Mouse (Mus musculus): ENCODE results near the gene Insrr.
A peak's percentile ranks its signal among the peaks of the same experiment; 100 is the strongest.
"Not testable (repeated sequence)": the region's sequence is repeated elsewhere in the genome, so short reads cannot be mapped to it uniquely, and the experiment has no call there.

Gene Insrr

DNA sequence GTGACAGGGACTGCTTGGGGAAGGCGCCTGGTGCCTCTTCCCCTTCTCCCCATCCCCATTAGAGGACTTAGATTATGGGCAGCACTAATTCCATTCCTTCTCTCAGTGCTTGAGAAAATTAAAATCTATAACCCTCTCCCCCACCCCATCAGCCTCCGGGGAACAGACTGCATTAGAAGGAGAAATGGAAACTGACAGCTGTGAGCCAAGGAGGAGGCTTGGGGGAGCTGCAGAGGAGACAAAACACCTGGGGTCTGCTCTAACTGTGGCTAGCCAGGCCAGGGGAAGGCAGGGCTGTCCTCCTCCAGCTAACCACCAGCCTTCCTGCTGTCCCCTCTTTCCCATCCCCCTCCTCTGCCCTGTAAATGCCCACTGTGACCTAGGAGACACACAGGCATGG is 17.7 kb upstream of the Insrr start:
- DNase-seq: no peak

DNA sequence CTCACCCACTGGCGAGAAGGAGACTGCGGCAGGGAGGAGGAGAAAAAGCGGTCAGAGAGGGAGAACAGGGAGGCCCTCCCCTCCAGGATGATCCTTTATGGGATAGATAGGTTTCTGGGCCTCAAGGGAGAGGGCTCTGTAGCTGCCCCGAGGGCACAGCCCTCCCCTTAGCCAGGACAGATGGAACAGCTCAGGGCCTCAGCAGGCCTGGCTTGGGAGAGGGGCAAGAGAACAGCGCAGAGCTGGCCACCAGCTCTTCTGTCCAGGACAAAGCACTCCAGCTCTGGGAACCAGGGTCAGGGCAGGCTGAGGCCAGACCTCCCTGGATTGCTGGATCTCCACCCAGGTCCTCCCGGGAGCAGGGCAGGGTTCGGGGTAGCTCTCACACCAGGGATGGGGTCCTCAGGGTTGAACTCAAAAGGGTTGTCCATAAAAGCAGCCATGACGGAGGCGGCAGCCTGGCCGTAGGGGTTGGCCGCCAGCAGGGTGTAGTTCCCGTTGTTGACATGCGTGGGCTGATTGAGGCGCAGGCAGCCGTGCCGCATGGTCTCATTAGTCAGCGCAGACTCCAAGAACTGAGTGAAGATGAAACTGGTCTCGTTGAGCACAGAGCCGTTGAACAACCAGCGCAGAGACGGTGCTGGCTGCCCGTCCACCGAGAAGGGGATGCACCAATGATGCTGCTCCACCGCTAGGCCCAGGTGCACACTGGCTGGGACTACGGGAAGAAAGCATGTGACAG is 13.3 kb upstream of the Insrr start:
- no peak for DNase-seq

DNA sequence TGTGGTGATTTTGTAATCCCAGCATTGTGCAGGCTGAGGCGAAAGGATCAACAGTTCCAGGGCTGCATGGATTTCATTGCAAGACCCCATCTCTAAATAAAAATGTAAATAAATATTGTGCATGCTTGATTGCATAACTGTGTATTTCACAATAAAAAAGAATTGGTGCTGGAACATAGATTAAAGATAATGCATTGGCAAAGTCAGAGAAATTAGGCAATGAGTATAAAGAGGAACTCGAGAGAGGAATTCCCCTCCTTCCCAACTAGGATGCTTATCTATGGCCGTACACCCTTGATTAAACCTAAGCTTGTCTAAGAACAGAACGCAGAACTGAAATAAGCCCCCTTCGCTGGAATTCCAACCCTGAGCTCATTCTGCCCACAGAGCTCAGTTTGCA is 11.6 kb upstream of the Insrr start:
- no peak for DNase-seq

DNA sequence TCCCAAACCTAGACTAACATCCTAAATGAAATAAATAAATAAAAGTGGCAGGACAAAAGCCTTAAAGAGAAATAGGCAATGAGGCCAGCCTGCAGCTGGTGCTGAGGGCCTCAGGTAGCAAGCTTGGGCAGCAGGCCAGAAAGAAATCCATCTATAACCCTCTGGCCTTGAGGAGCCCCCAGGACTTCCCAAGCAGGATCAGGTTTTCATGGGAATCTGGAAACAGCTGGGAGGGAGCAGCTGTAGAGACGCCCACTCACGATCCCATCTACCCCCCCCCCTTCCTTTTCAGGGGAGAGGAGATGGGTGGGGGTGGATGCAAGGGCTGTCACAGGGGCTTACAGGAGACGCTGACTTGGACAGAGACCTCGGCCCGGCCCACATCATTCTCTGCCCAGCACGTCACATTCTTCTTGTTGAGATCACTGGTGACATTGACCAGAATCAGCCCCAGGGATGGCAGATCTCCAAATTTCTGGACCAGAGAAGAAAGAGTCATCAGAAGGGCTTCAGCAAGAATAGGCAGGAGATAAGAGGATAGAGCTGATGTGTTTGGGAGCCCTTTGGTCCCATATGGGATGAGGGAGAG is 11.0 kb upstream of the Insrr start:
- no peak for DNase-seq

DNA sequence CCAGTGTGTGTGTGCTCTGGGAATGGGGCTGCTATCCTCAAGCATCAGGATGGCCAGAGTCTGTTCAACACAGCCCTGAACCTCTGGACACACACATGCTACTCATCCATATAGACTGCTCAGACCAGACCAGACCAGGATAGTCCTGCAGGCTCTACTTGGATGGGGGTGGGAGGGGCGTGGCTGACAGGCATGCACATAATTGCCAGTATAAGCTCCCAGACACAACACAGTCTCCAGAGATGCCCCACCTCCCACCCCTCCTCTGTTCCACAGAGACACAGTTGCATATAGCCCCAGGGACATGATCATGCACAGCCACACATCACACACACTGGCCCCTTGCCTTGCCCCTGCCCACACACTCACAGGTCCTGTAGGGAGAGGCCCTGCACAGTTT is 7.5 kb upstream of the Insrr start:
- no peak for DNase-seq

DNA sequence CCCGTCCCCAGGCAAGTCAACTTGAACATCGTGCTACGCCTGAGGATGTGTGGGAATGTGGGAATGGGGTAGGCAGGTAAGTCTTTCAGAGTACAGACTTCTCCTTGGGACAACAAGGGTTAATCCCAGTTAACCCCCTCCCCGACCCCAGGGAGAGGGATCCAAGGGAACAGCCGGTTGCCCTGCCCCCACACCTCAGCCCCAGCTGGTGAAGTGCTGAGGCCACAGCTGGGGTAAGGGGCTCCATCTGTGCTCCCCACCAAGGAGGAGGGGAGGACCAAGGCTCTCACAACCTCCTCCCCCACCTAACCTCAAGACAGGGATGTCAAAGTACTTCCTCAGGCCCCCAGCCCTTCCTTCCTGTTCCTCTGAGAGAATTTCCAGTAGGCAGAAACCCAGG is 7.0 kb upstream of the Insrr start:
- DNase-seq: no peak

DNA sequence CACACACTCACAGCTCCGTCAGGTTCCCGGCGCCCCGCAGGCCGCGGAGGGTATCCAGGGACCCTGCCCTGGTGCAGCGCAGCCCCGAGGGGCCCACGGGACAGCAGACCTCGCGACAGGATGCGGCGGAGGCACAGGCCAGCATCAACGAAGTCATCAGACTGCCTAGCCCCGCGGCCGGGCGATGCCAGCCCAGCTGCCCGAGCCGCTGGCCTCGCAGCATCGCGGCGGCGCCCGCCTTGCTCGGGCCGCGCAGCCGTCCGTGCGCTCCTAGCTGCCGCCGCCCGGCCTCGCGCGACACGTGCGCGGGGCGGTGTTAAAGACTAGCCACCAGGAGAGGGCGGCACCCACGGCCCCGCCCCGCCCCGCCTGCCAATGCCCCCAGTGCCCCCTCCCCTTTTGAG is 1.8 kb upstream of the Insrr start, which contains the start of gene Ntrk1:
Gene Ntrk1 (minus strand): TSS at position 241 of the 404 bp plus-strand sequence.
- DNase-seq: no peak

DNA sequence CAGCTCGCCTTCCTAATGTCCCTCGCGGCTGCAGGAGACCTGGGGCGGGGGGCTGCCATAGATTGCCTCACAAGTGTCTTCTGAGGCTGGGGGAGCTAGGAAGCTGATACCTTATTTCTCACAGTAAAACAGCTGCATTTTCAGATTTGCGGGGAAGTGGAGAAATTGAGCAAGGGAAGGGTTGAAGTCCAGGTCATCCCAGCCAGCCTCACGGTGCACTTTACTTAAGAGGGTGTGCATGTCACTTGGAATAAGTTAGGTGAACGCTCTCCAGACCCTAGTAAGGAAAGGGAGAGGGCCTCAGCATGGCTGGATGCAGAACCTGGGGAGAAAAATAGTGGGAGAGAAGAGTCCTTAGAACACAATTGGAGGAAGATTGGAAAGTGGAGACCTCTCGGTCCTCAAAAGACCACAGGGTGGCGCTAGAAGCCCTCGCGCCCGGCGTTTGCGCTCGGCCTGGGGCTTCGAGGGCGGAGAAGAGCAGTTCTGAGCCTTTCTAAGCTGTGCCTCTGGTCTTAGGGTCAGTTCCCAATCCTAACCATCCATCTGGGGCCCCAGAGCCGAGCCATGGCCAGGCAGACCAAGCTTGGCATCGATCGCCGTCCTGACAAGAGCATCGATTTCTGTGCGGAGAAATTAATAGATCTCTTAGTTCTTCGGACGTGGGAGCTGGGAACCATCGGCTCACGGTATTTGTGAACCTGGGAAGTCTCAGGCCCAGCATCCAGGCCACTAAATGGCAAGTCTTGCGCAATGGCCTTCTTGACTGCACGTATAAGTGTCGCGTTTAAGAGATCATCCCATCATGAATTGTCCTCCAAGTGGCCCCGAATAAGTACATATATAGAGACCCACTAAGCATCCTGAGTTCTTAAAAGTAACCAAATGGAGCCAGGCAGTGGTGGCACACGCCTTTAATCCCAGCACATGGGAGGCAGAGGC is 1.1 kb upstream of the Insrr start:
- no peak for DNase-seq

DNA sequence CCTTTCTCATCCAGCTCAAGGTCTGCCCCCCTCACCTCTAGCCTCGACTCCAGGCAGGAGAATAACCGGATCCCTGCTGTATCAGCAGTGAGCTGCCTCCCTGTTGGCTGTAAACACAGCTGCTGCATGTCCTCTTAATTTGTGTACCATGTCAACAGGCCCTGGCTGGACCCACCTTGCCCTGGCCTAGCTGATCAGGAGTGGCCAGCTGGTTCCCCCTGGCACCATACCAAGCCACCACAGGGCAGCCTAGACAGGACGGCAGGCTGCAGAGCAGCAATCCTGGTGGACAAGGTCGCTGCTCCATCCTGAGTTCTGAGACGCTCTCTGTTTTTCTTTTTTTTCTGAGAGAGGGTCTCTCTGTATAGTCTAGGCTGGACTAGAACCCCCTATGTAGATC is 4.9 kb downstream of the Insrr start:
- no peak for DNase-seq

DNA sequence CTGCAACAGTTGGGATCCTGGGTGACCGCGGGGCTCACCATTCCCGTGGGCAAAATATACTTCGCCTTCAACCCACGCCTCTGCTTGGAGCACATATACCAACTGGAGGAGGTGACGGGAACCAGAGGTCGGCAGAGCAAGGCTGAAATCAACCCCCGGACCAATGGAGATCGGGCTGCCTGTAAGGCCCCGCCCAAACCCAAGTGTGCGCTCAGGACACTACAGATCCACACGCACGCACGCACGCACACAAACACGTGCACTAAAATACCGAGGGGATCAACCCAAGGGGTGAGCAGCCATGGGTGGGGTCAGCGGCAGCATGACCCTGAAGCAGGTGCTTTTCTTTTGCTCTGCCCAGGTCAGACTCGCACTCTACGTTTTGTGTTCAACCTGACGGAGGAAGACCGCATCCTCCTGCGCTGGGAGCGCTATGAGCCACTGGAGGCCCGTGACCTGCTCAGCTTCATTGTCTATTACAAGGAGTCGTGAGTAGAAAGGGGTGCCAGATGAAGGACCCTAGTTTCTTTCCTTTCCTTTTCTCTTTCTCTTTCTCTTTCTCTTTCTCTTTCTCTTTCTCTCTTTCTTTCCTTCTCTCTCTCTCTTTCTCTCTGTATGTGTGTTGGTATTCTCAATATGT is 7.4 kb downstream of the Insrr start:
- no peak for DNase-seq

DNA sequence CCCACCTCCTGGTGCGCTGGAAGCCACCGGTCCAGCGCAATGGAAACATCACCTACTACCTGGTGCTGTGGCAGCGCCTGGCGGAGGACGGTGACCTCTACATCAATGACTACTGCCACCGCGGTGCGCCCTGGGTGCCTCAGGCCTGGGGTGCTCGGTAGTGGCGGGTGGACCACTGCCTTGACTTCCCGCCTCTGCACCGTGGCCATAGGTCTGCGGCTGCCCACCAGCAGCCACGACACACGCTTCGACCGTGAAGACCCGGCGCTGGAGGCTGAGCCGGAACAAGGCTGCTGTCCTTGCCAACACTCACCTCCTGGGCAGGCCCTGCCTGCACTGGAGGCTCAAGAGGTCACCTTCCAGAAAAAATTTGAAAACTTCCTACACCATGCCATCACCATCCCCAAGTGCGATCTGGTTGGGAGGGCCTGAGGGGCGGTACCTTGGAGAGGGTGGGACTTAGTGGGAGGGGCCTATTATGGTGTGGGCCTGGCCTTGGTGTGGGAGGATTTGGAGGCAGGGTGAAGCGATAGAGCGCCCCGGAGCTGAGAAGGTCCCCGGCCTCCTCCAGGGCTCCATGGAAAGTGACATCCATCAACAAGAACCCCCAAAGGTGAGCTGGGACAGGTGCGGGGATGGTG is 12.7 kb downstream of the Insrr start:
- DNase-seq: no peak

DNA sequence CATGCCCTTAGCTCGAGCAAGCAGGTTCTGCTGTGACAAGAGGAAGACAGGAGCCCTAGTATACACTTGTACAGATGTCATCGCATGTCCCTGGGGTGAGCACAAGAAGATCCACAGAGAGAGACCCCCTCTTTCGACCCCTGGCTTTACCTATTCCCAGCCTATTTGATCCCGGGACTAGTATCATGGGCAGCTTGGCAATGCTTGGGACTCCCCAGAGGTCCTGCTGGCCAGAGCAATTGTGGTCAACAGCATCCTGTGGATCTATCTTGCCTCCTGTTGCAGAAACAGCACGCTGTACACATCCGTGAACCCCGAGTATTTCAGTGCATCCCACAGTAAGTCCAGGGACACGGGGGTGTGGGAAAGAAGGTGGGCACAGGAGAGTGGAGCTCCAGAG is 14.5 kb downstream of the Insrr start:
- no peak for DNase-seq

DNA sequence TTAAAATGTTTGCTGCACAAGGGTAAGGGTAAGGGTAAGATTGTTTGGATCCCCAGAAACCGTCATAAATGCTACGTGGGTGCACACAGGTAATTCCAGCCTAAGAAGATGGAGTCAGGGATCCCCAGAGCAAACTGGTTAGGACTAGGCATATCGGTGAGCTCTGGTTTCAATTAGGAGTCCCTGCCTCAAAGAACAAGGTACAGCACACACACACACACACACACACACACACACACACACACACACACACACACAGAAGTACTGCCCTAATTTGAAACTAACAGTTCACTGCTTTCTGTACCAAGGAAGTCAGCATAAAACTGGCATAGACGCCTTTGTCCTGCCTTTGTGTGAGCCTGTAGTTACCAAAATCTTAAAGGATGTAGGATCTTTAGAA is 15.7 kb downstream of the Insrr start:
- no peak for DNase-seq

DNA sequence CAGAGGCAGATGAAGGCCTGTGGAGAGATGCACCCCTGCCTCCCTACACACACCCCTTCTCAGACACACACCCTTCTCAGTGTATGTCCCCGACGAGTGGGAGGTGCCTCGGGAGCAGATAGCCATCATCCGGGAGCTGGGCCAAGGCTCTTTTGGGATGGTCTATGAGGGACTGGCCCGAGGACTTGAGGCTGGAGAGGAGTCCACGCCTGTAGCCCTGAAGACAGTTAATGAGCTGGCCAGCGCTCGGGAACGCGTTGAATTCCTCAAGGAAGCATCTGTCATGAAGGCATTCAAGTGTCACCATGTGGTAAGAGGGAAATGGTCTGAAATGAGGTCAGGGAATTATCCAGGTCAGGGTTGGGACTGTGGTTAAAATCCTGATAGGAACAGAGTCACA is 16.1 kb downstream of the Insrr start:
- no peak for DNase-seq

DNA sequence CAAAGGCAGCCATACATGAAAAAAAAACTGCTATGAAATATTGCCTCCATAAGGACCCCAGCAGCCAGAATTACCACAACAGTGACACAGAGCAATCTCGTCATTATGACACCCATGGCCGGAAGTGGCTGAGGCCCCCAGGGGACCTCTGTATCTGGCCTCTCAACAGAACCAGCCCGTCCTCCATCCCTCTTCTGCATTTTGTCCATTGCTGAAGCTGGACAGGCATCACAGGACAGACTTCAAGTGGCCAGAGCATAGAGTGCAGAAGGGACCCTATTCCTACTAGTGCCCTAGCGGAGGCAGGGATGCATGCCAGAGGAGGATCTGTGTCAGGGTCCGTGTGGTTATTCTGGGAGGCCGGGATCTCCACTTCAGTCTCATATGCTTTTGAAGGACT is 19.4 kb downstream of the Insrr start:
- no peak for DNase-seq

DNA sequence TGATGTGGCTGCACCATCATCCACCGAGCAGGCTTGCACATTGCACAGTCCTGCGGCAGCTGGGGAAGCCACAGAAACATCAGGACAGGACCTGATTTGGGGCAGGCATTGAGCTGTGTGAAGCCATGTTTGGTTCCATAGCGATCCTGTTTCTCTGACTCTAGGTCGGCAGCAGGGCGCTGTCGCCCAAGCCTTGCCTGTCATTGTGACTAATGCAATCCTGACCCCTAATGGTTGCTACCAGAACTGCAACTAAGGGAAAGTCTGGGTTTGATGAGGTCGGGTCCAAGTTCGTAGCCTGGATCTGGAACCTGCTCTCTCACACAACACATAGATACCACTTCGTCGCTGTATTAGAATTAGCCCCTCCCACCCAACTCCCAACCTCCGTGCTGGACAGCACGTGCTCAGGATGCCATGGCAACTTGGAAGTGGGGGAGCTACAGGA is 19.9 kb downstream of the Insrr start:
- DNase-seq: peak; percentile 71

DNA sequence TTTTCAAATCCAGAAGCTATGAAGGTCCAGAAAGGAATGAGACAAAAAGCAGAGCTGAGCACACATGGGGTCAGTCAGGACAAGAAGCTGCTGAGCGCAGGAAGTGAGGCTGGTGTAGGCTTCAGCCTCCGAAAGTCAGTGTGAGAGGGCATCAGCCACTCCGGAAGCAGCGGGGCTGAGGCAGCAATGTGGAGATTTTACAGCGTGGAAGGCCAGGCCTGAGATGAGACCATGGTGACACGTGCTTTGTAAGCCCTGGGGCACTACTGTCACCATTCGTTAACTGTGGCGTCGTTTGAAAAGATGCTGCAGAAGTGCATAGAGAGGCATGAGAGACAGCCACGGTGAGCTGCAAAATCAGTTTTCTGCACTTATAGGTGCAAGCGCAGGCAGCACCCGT is 21.5 kb downstream of the Insrr start:
- DNase-seq: no peak

DNA sequence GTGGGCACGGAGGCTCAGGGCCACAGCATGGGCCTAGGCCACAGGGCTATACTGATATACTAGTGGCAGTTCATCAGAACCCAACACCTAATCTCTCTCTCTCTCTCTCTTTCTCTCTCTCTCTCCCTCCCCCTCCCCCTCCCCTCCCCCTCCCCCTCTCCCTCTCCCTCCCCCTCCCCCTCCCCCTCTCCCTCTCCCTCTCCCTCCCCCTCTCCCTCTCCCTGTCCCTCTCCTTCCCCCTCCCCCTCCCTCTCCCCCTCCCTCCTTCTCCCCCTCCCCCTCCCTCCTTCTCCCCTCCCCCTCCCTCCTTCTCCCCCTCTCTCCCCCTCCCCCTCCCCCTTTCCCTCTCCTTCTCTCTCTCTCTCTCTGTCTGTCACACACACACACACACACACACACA is 27.5 kb downstream of the Insrr start, which contains the start of gene Pear1:
Gene Pear1 (minus strand): TSS at position 101 of the 400 bp plus-strand sequence.
- not testable (repeated sequence) for DNase-seq

DNA sequence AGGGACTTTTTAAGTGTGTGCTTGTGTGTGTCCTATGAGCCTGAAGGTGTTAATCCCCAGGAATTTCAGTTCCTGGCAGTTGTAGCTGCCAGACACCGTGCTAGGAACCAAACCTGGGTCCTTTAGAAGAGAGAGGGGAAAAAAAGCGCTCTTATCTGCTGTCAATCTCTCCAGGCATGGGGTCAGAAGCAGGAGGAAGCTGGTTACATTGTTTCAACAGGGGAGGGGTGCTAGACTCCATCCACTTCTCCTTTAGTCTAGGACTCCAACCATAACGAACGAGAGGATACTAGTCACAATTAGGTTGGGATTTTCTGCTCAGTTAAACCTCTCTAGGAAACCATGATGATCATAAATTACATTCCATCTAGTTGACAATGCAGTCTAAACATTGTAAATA is 31.7 kb downstream of the Insrr start:
- no peak for DNase-seq

DNA sequence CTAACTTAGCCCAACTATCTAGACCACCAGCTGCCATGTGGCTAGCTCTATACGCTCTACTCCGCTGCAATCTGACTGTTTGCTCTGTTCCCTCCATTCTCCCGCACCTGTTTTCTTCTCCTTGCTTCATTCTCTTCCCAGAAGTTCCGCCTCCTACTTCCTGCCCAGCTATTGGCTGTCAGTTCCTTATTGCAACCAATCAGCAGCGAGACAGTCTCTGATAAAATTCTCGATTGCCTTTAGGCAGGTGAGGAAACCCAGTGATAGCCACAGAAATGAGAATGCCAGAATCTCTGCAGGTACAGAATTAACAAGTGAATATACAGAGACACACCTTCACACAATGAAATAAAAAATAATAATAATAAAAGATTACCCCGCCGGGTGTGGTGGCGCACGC is 32.3 kb downstream of the Insrr start:
- DNase-seq: no peak

DNA sequence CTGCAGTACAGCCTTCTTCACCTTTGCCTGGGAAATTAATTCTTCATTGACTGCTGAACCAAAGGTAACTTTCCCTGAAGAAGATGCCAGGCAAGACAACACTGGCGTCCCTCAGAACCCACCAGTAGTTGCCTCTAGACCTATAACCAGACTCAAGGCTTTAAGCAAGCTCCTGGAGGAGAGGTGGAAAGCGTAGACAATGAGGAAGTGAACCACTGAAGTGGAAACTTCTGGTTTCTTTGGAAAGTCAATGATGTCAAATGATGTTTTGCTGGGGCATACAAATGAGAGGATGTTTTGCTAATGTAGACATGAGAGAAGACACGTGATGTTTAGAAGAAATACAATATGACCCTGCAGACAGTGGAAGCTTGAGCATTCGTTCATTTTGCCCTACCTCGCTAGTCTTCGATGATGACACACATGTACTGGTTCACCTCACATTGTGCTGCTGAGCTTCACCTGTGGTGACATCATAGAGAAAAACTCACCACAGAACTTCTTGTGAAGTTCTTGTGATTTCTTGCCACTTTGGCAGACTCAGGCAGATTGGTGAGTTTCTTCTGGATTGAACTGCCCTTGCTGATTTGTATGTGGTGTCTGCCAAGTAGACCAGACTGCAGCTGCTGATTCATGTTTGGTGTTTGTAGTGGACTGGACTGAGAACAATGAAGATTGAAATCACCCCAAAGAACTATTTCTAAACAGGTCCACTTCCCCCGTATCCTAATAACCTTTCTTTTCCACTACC is 35.5 kb downstream of the Insrr start:
- DNase-seq: no peak

DNA sequence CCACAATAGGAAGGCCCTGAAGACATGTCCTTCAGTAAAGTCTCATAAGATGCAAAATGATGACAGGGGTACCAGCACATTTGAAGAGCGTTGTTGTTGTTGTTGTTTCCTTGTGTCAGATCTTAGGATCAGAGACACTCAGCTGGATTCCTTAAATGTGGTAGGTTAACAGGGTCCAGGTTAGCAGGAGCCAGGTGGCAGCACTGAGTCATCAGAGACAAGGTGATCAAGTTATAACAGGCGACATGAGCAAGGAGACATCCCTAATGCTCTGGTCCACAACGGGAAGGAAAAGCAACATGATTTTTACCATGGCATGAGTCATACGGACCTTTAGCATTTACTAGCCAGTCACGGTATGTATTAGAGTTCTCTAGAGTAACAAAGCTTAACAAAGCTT is 36.7 kb downstream of the Insrr start:
- DNase-seq: no peak

All from layer of hippocampus, adult 9-11 months (tissue).